Mouse (Mus musculus) brain, embryonic 18.5 days (tissue): ENCODE measurements around the gene Elf4.

ENCODE experiments used
- DNase-seq: peaks from one replicate; pipeline ENCODE4 v3.0.0-alpha.2; 2012; ENCODE audit warnings: low read depth, low spot score

Gene Elf4

DNA sequence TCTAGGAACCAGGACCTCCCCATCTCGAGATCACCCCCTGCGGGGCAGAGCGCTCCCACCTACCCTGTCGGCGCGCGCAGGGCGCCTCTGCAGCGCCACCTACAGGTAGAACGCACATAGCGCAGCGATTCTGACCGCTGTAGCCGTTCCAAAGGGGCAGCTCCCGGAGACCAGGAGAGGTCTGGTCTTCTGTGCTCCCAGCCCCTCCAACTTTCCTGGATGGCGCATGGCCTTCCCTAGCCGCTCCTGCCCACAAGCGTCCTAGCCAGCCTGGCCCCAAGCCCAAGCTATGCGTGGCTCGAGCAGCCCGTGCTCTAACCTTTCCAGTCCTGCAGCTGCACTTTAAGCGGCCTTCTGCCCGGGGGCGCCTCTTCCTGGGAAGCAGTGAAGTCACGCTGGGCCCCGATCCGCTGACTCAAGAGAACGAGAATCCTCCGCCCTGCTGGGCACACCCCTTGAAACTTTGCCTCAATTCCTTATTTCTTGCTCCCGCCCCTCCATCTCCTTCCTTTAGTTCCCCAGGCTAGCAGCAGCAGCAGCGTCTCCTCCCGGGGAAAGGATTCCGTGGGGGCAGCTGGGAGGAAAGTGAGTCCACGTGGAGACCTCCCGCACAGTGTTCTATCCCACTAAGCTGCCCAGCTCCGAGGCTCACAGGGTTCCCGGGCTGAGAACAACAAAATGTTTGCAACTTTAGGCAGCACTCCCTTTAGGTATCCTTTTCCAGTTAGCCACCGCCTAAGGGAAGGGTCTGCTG, at the start of gene Elf4:
Gene Elf4 (minus strand): TSS at position 379 of the 754 bp plus-strand sequence.
- no peak for DNase-seq

DNA sequence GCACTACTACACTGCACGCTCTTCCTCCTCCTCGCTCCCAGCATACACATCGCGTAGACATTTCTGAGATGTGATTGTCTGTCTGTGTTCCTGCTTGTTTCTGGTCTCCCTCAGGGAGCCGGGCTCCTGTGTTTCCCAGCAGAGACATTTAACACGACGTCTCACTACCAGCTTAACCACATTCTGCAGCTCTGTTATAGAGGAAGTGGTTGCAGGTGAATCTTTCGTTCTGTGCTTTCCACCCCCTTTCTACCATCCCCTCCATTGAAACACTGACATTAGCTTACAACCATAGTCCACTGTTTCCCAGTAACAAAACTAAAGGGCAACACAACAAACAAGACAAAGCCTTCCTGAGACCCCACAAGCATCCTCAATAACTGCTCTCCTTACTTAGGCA, 30.8 kb upstream of the Elf4 start:
- no peak for DNase-seq

DNA sequence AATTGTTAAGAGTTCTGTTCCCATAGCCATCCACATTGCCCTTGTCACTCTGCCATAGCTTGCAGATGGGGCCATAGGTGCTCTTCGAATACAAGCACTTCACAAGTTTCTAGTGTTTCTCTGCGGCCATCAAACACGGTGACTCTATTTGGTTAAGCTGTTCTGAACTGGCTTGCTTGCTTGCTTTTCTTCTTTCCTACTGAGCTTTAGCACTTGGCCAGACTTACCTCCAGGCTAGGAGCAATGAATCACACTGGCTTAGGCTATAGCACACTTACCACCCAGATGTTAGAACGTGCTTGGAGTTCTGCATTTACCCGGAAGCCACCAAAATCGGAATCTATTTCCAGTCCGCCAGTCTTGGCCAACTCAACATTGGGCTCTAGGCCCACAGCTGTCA, 18.8 kb upstream of the Elf4 start:
- no peak for DNase-seq

- no peak for DNase-seq
Observed at GRCm38 (mm10) chrX:48481095-48481494, 18.2 kb upstream of the Elf4 start.

GRCm38 (mm10) chrX:48467355-48467946, 4.5 kb upstream of the Elf4 start:
- no peak for DNase-seq

DNA sequence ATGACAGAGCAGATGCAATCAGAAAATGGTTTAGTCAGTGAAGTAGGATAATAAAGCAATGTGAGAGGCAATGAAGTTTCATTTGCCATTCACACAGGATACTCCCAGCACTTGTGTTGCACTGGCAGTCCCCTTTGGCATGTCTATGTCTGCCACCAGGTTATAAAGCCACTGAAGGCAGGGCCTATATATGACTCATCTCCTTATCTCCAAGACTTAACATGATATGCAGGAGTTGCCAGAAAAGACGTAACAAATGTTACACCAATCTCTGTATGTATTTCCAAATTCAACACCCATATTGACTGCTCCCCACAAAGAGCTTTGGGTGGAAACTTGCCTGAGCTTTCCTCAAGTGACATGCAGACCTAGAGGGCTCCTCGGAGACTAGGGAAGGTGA, 3.2 kb upstream of the Elf4 start:
- DNase-seq = no peak

DNA sequence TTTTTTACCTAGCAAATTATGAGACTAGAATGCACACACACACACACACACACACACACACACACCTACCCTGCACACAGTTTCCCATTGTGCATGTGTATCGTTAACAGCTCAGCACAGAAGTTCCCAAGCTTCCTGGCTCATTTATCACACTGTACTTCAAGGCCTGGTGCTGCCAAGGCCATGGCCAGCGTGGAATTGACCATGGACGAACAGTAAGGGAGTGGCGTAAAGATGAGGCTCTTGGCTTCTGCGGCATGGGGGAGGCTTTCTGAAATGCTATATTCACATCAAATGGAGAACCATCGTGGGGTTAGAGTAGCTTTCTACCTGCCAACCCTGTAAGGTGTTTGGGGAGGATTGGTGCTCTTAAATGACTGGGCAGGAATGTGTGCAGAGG, 1.5 kb upstream of the Elf4 start:
- DNase-seq = no peak

GRCm38 (mm10) chrX:48463636-48464035, 704 bp upstream of the Elf4 start:
- DNase-seq = no peak

DNA sequence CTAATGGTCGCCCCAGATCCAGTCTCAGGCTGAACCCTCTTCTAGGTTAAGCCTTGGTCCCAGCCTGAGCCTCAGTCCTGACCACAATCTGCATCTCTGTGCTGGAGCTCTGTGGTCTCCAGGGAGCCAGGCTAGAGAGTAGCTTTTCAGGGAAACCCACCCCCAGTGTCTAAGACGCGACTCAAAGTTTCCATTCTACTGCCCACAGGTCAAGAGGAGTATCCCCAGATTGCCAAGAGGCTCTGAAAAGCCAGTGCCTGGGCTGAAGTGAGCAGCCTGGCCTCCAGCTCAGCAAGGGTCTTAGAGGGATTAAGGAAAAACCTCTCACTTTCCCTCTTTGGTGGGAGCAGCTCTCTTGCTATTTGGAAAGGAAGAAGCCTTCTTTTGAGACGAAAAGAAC, 635 bp downstream of the Elf4 start:
- no peak for DNase-seq

GRCm38 (mm10) chrX:48461006-48461405, 1.9 kb downstream of the Elf4 start:
- no peak for DNase-seq

DNA sequence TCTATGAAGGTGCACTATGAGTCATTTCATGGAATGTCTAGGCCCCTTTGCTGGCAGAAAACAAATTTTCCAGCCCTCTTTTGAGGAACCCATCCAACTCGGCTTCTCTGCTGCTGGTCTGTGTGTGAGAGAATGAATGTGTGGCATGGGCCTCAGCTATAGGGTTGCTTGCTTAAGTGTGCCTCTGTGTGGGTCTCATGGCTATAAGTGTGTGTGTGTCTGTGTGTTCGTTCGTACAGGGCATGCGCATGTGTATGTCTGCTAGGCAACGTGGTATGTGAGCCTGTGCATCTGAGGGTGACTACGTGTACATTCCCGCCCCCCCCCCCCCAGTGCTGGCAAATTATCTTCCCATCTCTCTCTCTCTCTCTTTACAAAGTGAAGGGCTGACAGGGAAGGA, 2.4 kb downstream of the Elf4 start:
- DNase-seq = no peak

DNA sequence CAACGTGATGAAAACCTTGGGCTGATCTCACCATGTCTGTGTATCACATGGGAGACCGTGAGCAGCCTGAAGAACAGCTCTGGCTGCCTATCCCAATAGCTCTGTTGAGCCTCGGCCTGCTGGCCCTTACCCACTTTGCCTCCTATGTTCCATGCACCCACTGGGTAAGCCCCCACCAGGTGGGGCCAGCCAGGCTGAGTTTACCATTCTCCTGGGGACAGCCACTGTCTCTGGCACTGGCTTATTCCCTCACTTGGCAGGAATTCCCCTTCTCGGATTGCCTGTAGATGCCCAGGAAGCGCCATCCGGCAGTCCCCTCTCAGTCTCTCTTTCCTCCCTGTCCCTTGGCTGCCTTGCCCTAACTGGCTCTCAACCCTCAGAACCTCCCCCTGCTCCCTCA, 6.0 kb downstream of the Elf4 start:
- no peak for DNase-seq

DNA sequence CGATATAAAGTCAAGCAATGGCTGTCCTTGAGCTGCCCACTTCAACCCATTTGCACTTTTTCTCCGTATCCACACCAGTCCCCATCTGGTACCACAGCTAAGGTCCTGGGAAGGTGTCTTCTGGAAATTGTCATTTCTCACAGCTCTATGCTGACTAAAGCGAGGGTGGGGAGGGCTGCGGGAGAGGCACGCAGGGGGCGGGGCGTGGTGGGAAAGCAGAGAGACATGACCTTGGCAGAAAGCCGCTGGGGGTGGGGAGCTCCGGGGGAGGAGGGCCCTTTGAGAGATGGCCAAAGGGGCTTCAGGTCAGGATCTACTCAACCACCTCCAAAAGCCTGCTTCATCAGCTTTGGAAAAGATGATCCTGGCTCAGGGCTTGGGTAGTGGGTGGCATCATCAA, 7.9 kb downstream of the Elf4 start:
- DNase-seq = no peak

DNA sequence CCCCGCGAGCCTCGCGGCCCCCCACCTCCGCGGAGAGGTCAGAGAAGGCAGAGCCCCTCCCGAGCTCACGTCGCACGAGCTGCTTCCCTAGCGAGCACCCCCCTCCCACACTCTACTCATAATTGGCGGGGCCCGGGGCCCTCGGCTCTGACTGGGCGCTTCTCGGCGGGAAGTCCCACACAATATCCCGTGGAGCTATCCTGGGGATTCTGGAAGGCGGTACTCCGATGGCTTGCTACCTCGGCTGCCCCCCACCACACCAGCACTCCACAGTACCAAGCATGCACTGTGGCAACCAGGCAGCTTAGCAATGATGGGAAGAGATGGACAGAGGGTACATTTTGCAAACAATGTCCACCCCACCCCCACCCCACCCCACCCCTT, 8.4 kb downstream of the Elf4 start:
- DNase-seq = no peak

GRCm38 (mm10) chrX:48453736-48454494, 9.0 kb downstream of the Elf4 start:
- no peak for DNase-seq

DNA sequence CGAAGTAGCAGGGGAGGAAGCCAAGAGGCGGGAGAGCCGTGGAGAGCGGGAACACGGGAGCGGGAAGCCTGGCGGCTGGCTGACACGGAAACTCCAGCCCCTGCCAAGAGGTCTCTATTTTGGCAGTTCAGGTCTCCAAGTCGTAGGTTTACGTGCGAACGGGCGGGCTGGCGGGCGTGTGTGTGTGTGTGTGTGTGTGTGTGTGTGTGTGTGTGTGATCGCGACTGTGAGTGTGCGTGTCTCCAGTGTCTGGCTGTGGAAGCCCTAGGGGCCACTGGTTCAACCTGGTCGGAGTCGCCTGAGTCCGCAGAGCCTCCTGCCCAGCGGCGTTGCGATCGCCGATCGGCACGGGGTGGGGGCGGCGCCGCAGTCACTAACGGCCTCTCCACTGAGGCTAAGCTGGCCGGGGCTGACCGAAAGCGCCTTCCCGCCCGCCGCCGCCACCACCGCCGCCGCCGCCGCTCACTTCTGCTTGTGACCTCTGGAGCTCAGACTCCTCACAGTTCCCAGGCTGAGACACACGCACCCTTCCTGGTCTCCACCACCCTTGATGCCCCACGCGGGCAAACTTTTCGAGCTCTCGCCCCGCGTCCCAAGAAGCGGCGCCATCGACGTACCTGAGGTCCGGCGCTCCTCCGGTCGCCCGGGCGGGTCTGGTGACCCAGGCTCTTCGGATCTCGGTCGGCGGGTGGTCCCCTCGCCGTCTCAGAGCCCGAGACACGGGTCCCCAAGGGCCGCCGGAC, 9.8 kb downstream of the Elf4 start:
- DNase-seq = no peak

- no peak for DNase-seq
Observed at GRCm38 (mm10) chrX:48452231-48452890, 10.6 kb downstream of the Elf4 start.

DNA sequence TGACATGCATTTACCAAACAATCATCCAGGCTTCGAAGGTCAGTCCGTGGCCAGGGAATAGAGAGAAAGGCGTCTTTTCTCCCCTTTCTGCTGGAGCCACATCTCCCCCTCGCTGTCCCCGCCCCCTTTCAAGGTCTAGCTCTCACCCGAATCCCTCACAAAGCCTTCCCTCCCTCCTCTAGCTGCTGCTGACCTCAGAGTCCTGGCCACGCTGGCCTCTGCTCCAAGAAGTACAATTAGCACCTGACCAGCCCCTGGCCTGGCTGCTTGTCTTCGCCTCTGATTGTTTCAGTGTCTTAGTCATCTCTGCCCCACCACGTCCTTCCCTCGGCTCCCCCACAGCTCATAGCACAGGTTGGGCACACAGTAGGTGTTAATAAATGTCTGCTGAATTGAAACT, 13.3 kb downstream of the Elf4 start:
- no peak for DNase-seq

DNA sequence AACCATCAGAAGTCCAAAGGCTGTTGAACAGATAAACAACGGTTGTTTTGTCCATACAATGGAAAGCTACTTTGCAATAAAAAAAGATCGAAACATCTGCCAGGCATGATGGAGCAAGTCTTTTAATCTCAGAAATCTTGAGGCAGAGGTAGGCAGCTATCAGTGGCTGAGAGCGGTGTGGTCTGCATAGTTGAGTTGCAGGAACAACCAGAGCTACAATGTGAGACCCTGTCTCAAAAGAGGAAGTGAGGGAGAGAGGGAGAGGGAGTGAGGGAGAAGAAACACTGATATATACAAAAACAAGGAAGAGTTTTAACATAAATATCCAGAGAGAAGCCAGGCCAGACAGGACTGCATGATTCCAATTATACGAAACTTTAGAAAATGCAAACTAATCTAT, 18.3 kb downstream of the Elf4 start:
- DNase-seq = no peak

DNA sequence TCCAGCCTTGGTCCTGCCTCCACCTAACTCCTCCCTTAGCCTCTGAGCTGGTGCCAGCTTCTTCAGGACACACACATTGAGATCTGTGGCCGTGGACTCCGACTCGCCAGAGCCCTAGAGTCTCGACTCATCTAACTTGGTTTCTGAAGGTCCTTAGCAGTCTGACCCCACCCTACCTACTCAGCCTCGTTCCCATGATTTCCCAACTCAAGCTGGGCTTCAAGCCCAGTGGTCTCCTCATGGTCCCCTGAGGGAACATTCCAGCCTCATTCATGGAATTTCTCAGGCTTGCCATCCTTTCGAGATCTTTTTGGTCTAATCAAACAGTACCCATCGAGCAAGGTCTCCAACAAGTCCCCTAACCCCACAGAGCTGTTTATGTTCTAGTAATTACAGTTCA, 21.0 kb downstream of the Elf4 start:
- DNase-seq = no peak

GRCm38 (mm10) chrX:48441548-48441947, 21.4 kb downstream of the Elf4 start:
- no peak for DNase-seq

- DNase-seq = no peak
Observed at GRCm38 (mm10) chrX:48439036-48439435, 23.9 kb downstream of the Elf4 start.
